Mouse (Mus musculus): ENCODE measurements at regions not wholly inside any gene's neighbourhood (a gene's known extent, or its start where the extent isn't known, plus 50 kb on each side); places are given as distances from the start of the nearest gene placed in this dataset.

DNA sequence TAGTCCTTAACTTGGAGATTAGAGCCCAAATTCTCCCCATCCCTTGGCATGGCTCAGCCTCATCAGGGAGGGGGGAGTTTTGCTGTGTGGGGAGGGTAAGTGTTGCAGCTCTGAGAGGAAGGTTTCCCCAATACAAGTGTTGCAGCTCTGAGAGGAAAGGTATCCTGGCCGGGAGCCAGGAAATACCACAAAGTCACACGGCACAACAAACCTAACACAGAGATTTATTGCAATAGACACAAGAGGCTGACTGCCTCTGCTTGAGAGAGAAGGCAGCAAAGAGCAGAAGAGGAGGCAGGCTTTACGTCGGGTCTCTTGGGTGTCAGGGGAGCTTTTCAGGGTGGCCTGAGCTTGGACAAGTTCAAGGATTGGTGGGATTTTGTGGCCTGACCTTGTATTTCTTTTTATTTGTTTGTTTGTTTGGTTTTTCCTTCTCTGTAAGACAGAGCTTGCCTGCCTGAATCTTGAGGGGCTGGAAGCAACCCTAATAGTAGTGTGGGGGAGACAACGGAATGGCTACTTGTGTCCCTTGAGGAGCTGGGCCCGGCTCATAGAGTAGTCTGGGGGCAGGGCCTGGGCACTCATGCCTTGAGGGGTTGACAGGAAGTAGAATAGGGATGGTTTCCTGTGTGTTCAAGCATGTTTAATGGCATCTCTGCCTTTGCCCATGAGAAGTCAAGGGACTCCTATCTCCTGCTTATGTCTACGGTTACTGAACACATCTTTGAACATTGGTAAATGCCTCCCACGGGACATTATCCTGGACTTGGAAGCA, 302.3 kb downstream of the 4933412E24Rik start:
- intact Hi-C loops (cut with DNase I): no loop called here
- no peak for DNase-seq (ENCODE audit: low spot score in 2 of 2)

DNA sequence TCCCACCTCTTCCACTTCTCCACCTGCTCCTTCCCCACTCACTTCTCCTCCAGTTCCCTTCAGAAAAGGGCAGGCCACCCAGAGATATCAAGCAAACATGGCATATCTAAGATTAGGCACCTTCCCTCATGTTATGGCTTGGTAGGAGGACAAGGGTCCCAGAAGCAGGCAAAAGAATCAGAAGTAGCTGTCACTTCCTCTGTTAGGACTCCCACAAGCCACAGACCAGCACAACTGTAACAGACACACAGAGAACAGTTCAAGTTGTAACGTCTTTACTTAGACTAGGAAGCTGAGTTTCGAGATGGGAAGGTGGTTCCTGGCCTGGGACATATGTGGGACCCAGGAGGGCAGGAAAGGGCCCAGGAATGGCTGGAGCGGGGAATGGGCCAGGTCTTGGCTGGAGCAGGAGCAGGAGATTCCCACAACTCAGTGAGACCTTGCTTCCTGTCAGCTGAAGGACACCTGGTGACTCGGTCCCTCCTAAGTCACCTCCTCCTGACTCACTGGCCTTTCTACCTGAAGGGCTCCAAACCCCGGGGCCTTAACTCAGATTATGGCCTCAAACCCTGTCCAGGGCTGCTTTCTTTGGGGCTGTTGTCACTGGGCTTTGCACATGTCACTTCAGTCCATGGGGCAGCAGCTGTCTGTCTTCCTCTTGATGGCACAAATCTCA, 304.2 kb downstream of the 4933412E24Rik start:
- intact Hi-C loops (cut with DNase I): no loop called here
- no peak for DNase-seq (ENCODE audit: low spot score in 2 of 2)

DNA sequence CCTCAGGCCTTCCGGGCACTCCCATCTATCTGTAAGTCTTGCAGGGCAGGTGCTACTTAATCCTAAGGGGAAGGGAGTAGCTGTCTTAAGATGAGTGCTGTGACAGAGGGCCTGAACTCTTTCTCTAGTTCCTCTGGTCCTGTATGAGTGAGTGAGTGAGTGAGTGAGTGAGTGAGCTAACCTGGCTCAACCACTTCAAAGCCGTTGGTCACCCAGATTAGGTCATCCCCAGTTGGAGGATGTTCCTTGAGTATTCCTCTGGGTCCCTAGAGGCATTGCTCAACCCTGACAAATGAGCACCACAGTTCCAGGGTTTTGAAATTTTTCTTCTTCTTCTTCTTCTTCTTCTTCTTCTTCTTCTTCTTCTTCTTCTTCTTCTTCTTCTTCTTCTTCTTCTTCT, 306.5 kb downstream of the 4933412E24Rik start:
- intact Hi-C loops (cut with DNase I): no loop called here

DNA sequence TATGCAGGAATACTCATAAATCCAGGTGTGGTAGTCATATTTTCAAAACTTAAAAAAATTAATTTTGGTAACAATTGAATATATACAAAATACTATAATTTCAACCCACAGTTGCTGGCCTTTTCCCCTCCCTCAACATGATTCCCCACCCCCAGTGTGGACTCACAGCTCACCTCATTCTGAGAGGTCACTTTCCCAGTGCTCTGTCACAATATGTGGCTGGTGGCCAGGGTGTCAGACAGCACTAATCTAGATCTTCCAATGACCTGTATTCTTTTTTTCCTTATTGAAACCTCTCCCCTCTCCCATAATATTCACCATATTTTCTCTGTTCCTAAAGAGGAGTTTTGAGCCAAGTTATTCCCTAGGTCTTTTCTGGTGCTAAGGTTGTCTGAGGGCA, 308.0 kb downstream of the 4933412E24Rik start:
- no peak for DNase-seq (ENCODE audit: low spot score in 2 of 2)
- intact Hi-C loops (cut with DNase I): no loop called here

More for the DNA sequence above, 306.5 kb downstream of the 4933412E24Rik start:
- no peak for DNase-seq (ENCODE audit: low spot score in 2 of 2)

DNA sequence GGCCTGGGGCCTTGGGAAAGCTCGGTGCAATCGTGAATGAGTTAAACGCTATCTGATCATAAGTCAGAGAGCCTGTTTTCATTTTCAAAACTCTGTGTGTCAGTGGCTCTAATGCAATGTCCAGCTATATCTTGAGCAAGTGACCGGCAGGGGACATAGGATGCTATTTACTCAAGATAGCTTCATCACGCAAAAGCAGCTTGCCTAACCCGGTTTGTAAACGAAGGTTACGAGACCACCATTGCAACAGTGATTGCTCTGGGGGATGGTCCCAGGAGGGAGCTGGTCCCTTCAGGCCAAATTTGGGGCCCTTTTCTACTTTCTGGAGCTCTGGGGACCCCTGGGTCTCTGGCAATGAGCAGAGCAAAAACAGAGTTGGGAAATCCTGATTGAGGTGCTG, 309.3 kb downstream of the 4933412E24Rik start:
- no peak for DNase-seq (ENCODE audit: low spot score in 2 of 2)

More for the DNA sequence above, 309.3 kb downstream of the 4933412E24Rik start:
- intact Hi-C loops (cut with DNase I): no loop called here

Measured in left cerebral cortex, postnatal 36 days (tissue).